Mouse (Mus musculus) ES-E14 (cell line): ENCODE data around the gene Zfp653. TPM values are rescaled to one million over a fixed set of nuclear protein-coding genes. Genes with fewer than 3 reads are reported as not detected.

Experiments
- DNase-seq: peaks from one replicate; pipeline ENCODE4 v3.0.0-alpha.2; 2013; ENCODE audit warnings: low read depth, low spot score
- H3K27ac ChIP-seq: 2 replicates; pipeline ENCODE4 v1.5.1; 2012; ENCODE audit warnings: low read depth, mild to moderate bottlenecking, low read length, moderate library complexity, mixed read lengths; ENCODE audit not compliant: poor library complexity, insufficient read depth, severe bottlenecking
- H3K36me3 ChIP-seq: 2 replicates; pipeline ENCODE4 v1.6.1; 2012; ENCODE audit warnings: mild to moderate bottlenecking, low read length, moderate library complexity, mixed read lengths; ENCODE audit not compliant: control insufficient read depth, poor library complexity, insufficient read depth, severe bottlenecking
- H3K4me1 ChIP-seq, 2 experiments: fragments of 150-350 bp in 1 of 2; sonication (generic) in 1 of 2; 2 replicates each; pipeline ENCODE4 v1.6.1; 2012; ENCODE audit warnings: low read length in 2 of 2, mild to moderate bottlenecking in 1 of 2, mixed read lengths in 1 of 2; ENCODE audit not compliant: control insufficient read depth in 2 of 2, insufficient read depth in 2 of 2, poor library complexity in 1 of 2
- H3K4me3 ChIP-seq, 2 experiments: fragments of 150-350 bp in 1 of 2; sonication (generic) in 1 of 2; 2 replicates each; pipeline ENCODE4 v1.5.1; 2012; ENCODE audit warnings: low read length in 2 of 2, low read depth in 1 of 2, mild to moderate bottlenecking in 1 of 2, mixed read lengths in 1 of 2; ENCODE audit not compliant: insufficient read depth in 1 of 2, poor library complexity in 1 of 2, severe bottlenecking in 1 of 2
- H3K9ac ChIP-seq: 2 replicates; pipeline ENCODE4 v1.6.1; 2012; ENCODE audit warnings: low read depth, mild to moderate bottlenecking, low read length, mixed read lengths; ENCODE audit not compliant: poor library complexity, insufficient read depth, severe bottlenecking
- H3K9me3 ChIP-seq: fragments of 150-350 bp; sonication (generic); 2 replicates; pipeline ENCODE4 v1.6.1; 2012; ENCODE audit warnings: low read depth, mild to moderate bottlenecking, low read length; ENCODE audit not compliant: control insufficient read depth, insufficient read depth
- CHD2 ChIP-seq: IDR thresholded peaks from 2 replicates; pipeline ENCODE4 v1.6.1; 2014; ENCODE audit warnings: mild to moderate bottlenecking, low read depth, low read length, inconsistent platforms
- HCFC1 ChIP-seq: IDR thresholded peaks from 2 replicates; pipeline ENCODE4 v1.6.1; 2012; ENCODE audit warnings: low read length, inconsistent platforms, borderline replicate concordance; ENCODE audit not compliant: insufficient read depth
- MAFK ChIP-seq: IDR thresholded peaks from 2 replicates; pipeline ENCODE4 v1.6.1; 2014; ENCODE audit warnings: mild to moderate bottlenecking, low read depth, low read length, inconsistent platforms; ENCODE audit not compliant: insufficient read depth
- ZC3H11A ChIP-seq: IDR thresholded peaks from 2 replicates; pipeline ENCODE4 v1.6.1; 2012; ENCODE audit warnings: low read depth, mild to moderate bottlenecking, inconsistent platforms, low read length, borderline replicate concordance
- ZNF384 ChIP-seq: IDR thresholded peaks from 2 replicates; pipeline ENCODE4 v1.6.1; 2012; ENCODE audit warnings: low read depth, low read length, inconsistent platforms
- in situ Hi-C, 2 experiments: fragments of 600-800 bp; cut with MboI; formaldehyde crosslinking; loops; one replicate each; pipeline ENCODE4 v1.15.1; 2025; ENCODE audit warnings: low sequenced_read_pairs in 2 of 2, inconsistent platforms in 1 of 2; ENCODE audit not compliant: unreplicated experiment in 2 of 2
- total RNA-seq: library from RNA; depleted of rRNA; stranded (reverse); fragments of 300-350 nt; gene quantifications from 2 replicates; pipeline ENCODE4 v1.2.3, GENCODE M21; 2012; rRNA removed

Gene Zfp653
- 10.9 and 14.3 TPM in 2 replicates for total RNA-seq

DNA sequence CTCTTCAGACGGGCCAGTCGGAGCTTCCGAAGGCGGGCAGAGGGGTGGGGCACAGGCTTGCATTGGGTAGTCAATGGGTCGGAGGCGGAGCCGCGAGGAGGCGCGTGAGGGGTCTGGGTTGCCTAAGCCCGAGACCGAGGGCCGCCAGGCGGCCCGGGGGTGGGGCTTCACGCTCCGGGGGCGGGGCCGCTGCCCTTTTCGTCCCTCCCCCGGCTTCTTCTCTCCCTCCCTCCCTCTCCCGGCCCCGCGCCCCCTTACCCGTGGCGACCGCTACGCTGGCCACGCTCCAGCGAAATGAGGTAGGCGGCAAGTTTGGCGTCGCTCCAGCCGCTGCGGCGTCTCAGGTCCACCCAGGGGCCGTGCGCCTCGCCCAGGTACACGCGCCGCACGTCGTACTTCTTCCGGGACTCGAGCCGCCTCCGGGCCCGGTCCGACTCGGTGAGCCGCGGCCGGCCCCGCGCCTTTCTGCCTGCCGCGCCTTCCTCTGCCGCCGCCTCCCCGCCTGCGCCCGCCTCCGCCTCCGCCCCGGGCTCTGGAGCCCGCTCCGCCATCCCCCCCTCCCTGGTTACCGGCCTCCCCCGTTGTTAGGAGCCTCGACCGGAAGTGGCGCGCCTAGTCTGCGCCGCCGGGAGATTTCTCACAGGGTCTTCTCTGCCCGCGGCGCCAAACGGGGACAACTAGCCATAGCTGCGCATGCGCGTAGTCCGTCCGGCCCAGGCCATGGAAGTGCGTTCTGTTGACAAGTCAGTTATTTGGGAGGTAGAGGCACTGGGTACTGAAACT lies at the start of gene Zfp653, which contains the start of gene Gm49318:
Gene Zfp653 (minus strand): TSS at position 586 of the 783 bp plus-strand sequence.
Gene Gm49318 (minus strand): TSS at position 469 of the 783 bp plus-strand sequence.
- H3K9me3 ChIP-seq: no peaks in the 10 kb centered on the region
- peaks cover 29% of the 10 kb centered on the region for H3K36me3 ChIP-seq
- H3K9ac ChIP-seq: peak within 1 kb of the TSS; percentile 96
- peaks cover 0 to 6% of the 10 kb centered on the region in 2 experiments; a peak in 1 of 4 replicates for H3K4me1 ChIP-seq
- peak; percentile 97 for DNase-seq
- in situ Hi-C loops: no loop called here
- TF ChIP-seq HCFC1 (peak; percentile 88), ZNF384 (no peak), ZC3H11A (no peak), MAFK (no peak)
- H3K27ac ChIP-seq: peak within 1 kb of the TSS; percentile 98
- H3K4me3 ChIP-seq: peak within 1 kb of the TSS; percentile 95 to 98

DNA sequence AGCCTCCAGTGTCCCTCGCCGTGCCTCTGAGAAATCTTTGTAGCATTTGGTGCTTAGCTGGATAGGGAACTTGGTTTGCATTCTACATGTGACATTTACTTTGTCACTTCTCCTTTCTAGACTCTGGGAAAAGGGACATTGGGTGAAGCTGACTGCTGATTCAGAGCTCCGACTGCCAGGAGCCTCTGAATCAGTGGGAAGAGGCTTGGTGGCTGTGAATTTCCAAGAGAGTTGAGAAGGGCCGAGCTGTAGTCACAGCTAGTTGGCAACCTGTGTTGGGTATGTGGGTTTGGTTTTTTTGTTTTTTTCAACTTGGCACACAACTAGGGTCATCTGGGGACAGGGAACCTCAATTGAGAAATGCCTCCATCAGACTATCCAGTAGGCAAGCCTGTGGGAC lies 48.4 kb upstream of the Zfp653 start:
- DNase-seq: no peak
- Histone ChIP-seq H3K36me3 (no peaks in the 10 kb centered on the region), H3K4me3 (no peak overlapping the region), H3K9me3 (no peaks in the 10 kb centered on the region), H3K27ac (no peak overlapping the region), H3K4me1 (peaks cover 0 to 6% of the 10 kb centered on the region in 2 experiments; a peak in 1 of 4 replicates), H3K9ac (no peak overlapping the region)
- TF ChIP-seq HCFC1 (no peak), ZC3H11A (no peak), MAFK (no peak), CHD2 (no peak), ZNF384 (no peak)
- in situ Hi-C loops: no loop called here

DNA sequence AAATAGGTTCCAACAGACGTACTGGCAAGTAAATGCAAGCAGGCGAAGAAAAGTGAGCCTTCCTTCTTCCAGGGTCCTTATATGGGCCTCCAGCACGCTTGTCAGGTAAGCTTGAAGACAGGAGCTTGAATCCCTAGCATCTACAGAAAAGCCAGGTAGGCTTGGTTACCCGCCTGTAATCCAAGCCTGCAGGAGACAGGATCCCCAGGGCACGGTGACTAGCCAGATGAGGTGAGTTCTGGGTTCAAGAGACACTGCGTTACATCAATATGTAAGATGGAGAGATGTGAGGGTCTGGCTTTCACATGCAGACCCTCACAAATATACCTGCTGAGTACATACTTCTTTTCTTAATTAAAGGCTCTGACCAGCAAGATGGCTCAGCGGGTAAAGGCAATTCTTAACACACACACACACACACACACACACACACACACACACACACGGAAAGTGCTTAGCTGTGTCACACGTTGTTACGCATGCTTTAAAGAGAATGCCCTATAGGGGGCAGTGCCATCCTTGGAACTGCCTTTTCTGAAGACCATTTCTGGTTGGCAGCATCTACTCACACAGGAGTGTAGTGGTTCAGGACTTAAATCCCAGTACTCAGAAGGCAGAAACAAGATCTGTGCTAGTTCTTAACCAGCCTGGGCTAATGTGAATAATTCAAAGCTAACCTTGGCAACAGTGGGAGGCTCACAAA lies 46.7 kb upstream of the Zfp653 start:
- H3K4me1 ChIP-seq: peaks cover 0 to 6% of the 10 kb centered on the region in 2 experiments; a peak in 1 of 4 replicates
- peak; percentile 80 for DNase-seq
- TF ChIP-seq ZNF384 (no peak), ZC3H11A (no peak), HCFC1 (no peak), MAFK (no peak), CHD2 (no peak)
- H3K27ac ChIP-seq: no peak overlapping the region
- peak overlapping the region; percentile 70 to 71 for H3K4me3 ChIP-seq
- peaks cover 10% of the 10 kb centered on the region for H3K36me3 ChIP-seq
- in situ Hi-C loops: no loop called here
- H3K9me3 ChIP-seq: no peaks in the 10 kb centered on the region
- peak overlapping the region; percentile 84; the same call in 1 of the 2 replicates for H3K9ac ChIP-seq

DNA sequence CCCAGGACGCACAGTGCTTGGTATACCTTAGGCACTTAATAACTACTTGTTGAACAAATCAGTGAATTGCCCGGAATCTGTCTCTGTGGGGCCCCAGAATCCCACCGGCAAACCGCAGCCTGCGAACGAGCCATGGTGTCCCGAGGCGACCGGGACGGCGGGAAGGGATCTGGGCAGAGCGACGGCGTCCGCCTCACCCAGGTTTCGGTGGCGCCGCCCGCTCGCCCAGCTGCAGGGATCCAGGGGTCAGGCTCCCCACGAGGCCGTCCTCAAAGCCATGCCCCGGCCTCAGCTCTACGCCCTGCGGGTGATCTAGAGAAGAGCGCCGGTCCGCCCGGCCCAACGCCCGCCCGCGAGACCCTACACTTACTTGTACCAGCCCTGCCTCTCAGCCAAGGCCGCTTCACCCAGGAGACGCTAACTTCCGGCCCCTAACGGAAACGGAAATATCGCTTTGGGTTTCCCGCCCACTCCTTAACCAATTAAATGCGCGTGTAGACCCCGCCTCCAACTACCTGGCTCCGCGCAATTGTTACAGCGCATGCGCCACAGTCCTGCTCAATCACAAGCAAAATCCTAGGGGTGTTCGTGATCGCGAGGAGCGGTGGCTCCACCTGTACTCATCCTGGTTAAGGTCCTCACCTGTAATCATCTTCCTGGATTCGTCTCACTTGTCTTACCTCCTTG lies 45.7 kb upstream of the Zfp653 start, which contains the start of gene Elof1:
Gene Elof1 (minus strand): TSS at position 433 of the 687 bp plus-strand sequence.
- H3K27ac ChIP-seq: no peak within 1 kb of the TSS
- peak; percentile 97 for DNase-seq
- H3K4me3 ChIP-seq: peak within 1 kb of the TSS; percentile 72 to 96
- no peaks in the 10 kb centered on the region for H3K9me3 ChIP-seq
- peaks cover 0 to 6% of the 10 kb centered on the region in 2 experiments; a peak in 1 of 4 replicates for H3K4me1 ChIP-seq
- H3K9ac ChIP-seq: peak within 1 kb of the TSS; percentile 97
- in situ Hi-C loops: no loop called here
- H3K36me3 ChIP-seq: peaks cover 13% of the 10 kb centered on the region
- no peak for TF ChIP-seq HCFC1
- no peak for TF ChIP-seq ZNF384
- TF ChIP-seq MAFK: no peak
- TF ChIP-seq ZC3H11A: no peak
- TF ChIP-seq CHD2: no peak
